Mouse (Mus musculus) lung, postnatal 10 days (tissue): ENCODE results near the gene Cyp1a2.
A peak's percentile ranks its signal among the peaks of the same experiment; 100 is the strongest.
"Not testable (repeated sequence)": the region's sequence is repeated elsewhere in the genome, so short reads cannot be mapped to it uniquely, and the experiment has no call there.

Experiments used
- DNase-seq: peaks from one replicate; pipeline ENCODE4 v3.0.0; 2021

Gene Cyp1a2

DNA sequence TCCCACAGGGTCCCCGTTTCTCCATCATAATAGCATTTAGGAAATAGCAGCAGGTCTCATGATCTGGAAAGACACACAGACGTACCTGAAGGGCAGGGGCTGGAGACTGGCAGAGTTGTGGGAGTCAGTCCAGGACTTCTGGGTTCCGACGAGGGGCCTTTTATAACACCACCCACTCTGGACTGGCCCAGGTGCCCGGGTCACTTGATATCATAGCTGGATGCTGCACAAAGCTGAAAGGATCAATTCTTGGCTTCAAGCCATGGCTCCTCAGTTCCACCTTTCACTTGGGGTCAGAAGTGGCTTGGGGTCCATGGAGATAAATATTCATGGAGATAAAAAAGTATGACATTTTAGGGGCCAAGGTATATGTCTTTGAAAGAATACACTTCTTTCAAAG lies at the start of gene Cyp1a2:
Gene Cyp1a2, minus strand, starts transcription at position 184 of the 400 bp plus-strand sequence.
- no peak for DNase-seq

DNA sequence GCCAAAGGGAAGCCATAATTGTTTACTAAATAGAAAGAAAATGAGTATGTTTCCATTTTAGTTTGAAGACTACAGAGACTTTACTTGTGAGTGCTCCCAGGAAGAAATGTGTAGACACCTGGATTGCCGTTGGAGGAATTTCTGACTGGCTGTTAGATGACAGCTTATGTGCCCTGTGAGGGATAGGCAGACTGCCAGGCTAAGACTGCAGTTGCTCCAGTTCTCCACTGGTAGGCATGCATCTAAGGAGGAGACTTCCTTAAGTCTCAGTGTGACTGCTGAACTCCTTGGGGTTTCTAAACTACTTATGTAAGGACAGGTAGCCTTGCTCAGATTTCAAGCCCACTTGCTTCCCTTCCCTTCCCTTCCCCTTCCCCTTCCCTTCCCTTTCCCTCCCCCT lies 44.8 kb upstream of the Cyp1a2 start:
- no peak for DNase-seq

DNA sequence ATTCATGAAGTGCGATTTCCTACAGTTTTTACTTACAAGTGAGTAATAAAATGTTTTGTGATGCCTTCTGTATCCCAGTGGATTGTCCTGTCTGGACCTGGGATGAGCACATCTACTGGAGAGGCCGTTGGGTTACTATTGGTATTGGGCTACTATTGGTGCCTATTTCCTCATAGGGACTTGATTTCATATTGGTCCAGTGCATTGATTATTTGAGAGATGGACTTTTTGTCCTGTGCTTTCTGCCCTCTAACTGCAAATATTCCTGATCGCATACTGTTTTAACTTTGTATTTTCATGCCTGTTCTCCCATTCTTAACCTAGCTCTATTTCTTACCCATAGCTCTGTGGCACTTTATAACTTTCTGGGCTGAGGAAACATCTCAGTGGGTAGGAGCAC lies 41.2 kb upstream of the Cyp1a2 start:
- no peak for DNase-seq

DNA sequence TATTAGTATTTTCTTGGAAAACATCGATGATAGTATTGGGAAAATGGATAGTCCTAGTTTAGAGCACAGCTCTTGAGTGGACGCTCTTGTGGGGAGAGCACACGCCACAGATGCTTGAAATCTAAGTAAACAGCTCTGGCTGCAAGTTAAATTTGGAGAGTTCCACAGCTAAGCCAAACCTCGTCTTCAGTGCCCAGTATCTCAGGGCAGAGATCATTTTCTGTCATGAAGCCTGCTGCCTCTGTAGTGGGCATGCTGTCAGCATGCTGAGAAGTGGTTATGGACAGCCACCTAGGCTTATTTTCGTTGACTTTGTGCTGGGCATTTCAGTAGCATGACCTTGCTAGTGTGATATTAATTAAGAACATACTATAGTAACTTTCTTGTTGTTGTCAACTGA lies 40.3 kb upstream of the Cyp1a2 start:
- no peak for DNase-seq

DNA sequence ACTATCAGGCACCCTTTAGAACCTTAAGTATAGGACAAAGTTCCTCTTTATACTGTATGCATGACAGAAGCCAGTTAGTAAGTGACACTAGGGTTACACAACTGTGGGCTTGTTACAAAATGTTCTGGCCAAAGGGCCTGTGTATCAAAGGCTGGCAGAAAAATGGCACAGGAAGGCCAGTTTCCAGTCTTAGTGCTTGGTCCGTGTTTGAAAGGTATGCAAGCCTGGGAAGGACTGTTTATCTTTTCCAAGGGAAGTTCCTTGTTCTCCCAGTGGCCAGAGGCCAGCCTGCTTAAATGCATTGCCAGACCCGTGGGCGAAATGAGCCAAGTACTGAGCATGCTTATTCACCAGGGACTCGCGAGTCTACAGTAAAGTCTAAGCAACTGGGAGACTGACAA lies 39.8 kb upstream of the Cyp1a2 start:
- DNase-seq = peak; percentile 87

DNA sequence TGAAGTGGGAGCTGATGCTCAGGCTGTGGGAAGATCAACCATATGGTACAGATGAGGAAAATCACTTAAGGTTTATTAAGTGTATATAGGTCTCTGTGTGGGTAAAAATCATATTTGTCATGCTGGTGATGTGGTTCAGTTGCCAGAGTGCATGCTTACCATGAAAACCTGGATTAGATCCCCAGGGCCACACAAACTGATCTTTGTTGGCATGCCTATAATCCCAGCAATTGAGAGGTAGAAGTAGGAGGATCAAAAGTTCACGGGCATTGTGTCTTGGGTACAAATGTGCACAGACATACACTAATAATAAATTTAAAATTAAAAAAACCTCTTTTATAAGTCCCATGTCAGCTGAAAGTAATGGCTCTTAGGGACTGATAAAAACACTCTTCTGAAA lies 38.9 kb upstream of the Cyp1a2 start:
- DNase-seq = no peak

DNA sequence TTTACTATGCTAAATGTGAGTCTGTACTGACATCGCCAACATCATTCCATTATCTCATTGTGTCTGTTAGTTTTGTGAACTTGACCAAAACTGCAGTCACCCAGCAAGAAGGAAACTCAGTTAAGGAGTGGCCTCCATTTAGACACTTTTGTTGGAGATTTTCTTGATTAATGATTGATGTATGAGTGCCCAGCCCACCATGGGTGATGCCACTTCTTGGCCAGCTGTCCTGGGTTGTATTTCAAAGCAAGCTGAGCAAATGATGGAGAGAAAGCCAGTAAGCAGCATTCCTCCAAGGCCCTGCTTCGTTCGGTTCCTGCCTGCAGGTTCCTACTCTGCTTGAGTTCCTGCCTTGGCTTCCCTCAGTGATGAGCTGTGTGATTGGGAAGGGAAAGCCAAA lies 37.2 kb upstream of the Cyp1a2 start:
- peak; percentile 42 for DNase-seq

DNA sequence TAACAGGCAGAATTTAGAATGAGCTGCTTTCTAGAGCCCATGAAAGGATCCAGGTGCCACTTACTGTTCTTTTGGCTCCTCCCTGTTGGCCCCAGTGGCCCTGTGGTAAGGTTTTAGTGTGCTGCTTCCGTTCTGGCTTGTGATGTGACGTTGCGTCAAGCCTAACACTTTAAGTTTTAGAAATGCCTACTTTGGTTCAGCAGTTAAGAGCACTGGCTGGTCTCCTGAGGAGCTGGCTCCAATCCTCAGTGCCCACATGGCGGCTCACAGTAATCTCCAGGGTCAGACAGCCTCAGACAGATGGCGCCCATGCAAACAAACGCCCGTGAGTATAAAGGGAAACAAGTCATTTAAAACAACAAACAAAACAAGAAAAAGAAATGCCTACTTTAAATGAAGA lies 34.9 kb upstream of the Cyp1a2 start:
- no peak for DNase-seq

DNA sequence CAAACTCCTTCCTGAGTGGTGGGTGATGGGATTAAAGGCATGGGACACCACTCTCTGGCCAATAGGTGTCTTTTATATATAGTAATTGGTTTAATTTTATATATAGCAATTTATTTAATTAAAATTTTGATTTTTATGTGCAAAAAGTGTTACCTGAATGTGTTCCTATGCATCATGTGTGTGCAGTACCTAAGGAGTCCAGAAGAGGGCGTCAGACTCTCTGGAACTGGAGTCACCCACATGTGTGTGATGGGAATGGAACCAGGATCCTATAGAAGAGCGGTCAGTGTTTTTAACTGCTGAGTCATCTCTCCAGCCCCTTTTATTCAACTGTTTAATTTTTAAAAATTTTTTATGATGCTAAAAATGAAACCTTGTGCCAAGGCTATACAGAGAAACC lies 28.7 kb upstream of the Cyp1a2 start:
- no peak for DNase-seq

DNA sequence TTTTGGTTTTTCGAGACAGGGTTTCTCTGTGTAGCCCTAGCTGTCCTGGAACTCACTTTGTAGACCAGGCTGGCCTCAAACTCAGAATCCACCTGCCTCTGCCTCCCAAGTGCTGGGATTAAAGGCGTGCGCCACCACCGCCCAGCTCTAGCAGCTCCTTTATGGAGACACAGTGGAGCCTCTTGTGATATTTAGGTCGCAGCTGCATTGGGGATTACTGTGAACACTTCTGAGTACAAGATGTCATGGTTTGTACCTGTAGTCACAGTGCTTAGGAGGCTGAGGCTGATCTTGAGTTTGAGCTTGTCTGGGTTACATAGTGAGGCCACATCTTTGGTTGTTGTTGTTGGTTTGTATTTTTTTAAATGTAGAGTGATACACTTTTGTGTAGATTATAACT lies 26.7 kb upstream of the Cyp1a2 start:
- DNase-seq = not testable (repeated sequence)

DNA sequence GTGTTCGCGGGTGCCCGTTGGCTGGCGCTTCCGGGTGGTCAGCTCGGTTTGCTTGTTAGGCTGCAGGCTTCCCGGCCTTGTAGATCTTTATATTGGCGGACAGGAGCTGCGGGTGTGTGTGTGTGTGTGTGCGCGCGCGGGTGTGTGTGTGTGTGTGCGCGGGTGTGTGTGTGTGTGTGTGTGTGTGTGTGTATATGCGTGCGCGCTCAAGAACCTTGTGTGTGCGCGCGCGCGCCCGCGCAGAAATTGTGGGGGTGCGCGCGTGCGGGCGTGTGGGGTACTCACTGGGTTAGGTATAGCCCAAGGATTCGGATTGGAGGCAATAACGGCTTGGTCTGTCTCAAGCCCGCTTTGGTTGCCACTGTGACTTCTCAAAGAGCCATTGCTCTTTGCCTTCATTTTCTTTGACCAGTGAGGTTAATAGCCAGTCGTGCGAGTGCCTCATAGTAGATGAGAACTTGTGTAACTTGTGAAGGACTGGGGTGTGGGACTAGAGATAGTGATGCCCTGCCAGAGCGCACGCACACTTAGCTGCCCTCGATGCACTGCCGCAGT lies 25.3 kb upstream of the Cyp1a2 start:
- peak; percentile 57 for DNase-seq

DNA sequence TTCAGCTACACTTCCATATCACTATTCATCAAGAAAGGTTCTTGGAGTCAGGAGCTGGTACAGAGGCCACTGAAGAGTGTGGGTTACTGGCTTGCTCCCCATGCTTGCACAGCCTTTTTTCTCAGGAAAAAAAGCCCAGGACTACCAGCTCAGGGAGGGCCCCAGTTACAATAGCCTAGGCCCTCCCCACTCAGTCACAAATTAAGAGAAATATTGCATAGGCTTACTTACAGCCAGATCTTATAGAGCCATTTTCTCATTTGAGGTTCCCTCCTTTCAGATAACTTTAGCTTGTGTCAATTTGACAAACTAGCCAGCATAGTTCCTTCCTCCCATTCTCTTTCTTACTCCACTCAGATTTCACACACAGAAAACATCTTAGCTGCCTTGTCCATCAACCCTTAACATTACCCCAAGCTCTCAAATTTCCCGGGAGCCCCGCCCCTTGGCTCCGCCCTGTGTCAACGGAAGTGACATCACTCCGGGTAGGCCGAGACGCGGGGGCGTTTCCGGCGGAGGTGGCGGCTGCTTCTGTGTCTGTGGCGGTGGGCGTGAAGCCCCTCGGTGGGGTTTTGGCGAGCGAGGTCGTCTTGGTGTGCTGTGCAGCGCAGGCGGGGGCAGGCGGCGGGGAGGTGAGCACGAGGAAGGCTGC lies 24.7 kb upstream of the Cyp1a2 start, which contains the start of gene Edc3:
Gene Edc3, plus strand, starts transcription at position 473 of the 652 bp plus-strand sequence.
- peak; percentile 97 for DNase-seq

DNA sequence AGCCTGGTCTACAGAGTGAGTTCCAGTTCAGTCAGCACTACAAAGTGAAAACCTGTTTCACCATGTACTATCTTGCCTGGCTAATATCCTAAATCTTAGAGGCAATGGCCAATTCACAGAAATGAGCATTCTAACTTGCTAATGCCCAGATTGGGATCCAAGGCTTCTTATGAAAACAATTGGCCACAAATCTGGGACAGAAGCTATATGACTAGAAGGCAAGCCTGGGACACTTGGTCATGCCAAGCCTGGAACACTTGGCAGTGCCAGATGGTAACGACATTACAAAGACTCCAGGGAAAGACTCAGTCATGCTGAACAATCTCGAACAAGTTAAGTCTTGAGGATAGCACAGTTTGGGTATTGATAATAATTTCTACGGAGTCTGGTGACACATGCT lies 23.0 kb upstream of the Cyp1a2 start:
- no peak for DNase-seq

DNA sequence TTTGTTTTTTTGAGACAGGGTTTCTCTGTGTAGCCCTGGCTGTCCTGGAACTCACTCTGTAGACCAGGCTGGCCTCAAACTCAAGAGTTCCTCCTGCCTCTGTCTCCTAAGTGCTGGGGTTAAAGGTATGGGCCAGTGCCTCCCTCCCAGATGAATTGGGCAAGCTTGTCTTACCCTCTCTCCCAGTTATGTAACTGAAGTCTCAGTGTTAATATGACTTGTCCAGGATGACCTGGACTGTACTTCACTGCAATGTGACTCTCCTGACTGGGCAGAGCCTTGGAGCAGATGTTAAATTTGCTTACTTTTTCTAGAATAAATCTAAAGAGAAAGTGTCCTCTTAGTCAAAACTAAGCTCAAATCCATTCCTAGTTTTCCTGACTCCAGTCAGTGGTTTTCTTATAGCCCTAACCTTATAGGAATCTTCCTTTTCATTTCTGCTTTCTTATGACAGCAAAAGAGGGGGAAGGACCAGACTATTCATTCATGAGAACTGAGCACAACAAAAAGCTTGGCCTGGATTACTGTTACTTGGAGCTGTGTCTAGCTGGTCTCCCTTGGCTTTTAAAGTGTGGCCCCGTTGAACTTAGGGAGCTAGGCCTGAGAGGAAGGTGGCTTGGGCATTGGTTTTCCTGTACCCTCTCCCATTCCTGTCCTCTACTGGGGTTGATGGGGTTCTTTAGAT lies 15.1 kb upstream of the Cyp1a2 start:
- peak; percentile 51 for DNase-seq

DNA sequence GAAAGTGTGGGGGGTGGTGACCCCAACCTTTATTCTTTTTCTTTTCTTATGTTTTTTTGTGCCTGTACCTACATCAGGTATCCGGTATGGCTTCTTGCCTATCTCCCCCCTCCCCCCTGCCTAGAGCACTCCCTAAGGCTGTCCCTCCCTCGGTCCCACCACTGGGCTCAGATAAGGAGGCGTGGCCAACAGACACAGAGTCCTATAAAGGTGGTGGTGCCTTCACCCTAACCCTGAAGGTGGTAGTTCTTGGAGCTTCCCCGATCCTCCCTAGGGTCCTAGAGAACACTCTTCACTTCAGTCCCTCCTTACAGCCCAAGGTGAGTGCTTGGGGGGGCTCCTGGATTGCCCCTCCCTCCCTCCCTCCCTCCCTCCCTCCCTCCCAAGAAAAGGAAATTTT lies 13.9 kb upstream of the Cyp1a2 start:
- no peak for DNase-seq

DNA sequence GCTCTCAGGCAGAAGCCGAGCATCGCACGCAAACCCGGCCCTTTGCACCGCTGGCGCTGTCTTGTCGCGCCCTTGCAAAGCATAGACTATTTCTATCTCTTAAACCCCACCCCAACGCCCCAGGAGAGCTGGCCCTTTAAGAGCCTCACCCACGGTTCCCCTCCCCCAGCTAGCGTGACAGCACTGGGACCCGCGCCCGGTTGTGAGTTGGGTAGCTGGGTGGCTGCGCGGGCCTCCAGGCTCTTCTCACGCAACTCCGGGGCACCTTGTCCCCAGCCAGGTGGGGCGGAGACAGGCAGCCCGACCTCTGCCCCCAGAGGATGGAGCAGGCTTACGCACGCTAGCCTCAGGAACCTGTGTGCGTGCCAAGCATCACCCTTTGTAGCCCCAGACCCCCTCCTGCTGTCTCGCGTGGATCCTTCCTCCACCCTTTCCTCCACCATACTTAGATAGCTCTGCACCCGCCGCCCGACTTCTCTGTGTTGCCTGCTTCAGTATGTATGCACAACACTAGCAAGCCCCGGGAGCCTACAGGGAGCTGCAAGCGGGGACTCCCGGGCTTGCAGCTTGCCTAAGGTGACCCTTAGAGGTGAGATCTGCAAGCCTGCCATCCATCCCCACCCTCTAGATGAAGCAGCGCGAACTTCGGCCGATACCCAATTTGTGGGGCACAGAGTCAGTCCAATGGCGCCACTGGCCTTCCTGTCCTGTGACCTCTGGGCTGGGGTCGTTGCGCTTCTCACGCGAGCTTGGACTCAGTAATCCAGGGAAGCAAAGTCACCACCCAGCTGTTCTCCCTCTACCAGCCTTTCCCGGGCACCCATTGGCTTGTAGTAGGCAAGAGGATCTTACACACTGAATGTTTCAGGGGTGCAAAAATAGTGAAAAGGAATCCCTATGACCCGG lies 13.1 kb upstream of the Cyp1a2 start:
- DNase-seq = peak; percentile 75

DNA sequence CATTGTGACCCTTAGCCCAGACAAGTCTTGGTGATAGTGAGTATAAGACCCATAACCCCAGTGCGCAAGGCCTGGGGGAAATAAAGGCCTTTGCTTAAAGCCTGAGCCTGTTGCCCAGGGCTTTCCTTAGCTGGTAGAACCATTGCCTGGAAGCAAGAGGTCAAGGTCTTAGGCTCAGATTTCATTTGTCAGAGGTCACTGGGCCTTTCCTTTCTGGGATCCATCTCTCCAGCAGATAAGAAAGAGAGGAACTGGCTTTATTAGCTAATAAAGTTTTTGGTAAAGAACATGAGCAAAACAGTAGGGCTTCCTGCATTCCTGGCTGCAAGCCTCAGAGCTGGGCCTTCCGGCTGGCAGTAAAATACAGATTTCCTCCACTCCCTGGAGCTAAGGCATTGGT lies 10.6 kb upstream of the Cyp1a2 start:
- no peak for DNase-seq

DNA sequence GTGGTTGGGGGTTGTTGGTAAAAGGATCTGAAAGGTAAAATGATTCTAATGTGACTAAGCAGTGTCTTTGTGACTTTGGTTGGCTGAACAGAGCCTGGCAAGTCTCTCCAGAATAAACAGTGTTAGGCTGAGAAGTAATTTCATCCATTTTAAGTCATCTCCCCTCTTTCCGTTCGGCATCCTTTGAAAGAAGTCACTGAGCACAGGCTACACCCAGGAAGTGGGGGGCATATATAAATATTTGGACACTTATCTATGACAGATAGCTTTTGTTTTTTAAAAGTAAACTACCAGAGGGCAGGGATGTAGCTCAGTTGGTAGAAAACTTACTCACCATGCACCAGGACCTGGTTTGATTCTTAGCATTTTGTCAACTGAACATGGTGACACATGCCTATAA lies 5.1 kb upstream of the Cyp1a2 start:
- peak; percentile 41 for DNase-seq

DNA sequence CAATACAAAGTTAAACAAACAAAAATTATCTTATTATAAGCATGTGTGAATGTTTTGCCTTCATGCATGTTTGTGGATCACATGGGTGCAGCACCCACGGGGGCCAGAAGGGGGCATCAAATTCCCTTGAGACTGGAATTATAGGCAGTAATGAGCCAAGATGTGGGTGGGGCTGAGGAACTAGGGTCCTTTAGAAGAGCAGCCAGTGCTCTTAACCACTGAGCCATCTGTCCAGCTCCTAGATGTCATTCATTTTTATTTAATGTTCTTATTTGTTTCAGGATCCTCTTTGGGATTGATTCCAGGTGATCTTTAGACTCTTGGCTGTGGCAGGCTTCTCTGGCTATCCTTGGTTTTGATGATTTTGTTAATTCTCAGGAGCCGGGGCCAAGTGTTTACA lies 4.7 kb upstream of the Cyp1a2 start:
- peak; percentile 83 for DNase-seq

DNA sequence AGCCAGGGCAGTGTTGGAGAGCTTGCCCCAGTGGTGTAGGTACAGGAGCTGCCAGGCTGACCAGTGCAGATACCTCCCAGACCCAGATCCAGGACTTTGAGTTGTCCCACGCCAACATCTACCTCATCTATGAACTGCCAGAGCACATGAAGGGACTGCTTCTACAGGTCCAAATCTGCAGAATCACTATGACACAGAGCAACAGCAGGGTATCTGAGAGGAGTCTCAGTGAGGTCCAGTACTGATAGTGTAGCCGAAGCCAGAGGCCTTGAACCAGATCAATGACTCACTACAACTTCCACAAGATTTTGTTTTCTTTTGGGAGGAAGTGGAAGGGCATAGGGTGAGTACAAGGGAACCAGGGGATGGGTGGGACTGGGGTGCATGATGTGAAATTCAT lies 4.2 kb upstream of the Cyp1a2 start, which contains the start of gene Cyp1a1:
Gene Cyp1a1, plus strand, starts transcription at position 178 of the 400 bp plus-strand sequence.
- DNase-seq = no peak

DNA sequence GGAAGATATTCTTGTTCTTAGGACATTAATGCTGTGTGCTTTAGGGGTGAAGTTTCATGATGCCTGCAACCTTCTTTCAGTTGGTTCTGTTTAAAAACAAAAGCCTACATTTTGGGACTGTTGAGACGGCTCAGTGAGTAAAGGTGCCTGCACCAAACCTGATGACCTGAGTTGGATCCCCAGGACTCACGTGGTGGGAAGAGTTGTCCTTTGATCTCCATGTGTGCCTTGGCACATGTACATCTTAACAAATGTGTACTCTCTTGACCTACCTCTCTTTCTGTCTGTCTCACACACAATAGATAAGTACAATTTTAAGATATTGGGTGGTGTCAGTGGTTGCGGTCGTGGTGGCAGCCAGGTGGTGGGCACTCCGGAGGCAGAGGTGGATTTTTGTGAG lies 2.5 kb upstream of the Cyp1a2 start:
- DNase-seq = no peak

DNA sequence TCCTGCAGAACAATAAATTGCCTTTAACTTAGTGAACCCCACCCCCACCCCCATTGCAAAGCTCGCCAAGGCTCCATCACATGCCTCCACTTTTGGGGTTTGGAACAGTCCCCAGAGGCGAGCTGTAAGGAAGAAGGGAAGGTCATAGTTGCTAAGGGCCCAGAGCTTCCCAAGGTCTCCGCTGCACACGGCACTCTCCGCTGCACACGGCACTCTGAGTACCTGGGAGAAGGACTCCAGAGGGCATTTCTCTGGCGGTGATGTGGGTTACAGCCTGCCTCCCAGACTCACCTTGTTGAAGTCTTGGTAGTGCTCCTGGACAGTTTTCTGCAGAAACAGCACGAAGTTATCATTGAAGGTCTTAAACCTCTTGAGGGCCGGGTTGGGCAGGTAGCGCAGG lies 2.1 kb downstream of the Cyp1a2 start:
- no peak for DNase-seq

DNA sequence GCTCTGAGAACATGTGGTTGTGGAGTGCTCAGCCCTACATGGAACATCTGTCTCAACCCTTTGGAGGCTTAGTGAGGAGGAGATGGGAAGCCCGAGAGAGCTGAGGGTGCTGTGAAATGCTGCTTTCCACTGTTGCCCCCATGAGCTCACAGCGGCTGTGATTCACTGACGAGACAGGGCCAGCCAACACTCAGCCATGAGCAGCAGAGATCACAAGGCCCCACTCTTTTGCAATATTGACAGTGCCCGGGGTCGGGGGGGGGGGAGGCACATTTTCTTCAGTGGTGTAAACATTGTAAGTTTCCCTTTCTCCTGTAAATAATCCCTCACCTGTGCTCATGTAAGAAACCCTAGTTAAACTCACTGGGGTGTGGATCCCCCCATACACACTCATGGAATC lies 12.0 kb downstream of the Cyp1a2 start:
- DNase-seq = no peak
